Mouse (Mus musculus): Measurements from ENCODE around the gene Ccdc169. TPM values are rescaled to one million over a fixed set of nuclear protein-coding genes. Genes with fewer than 3 reads are reported as not detected.

The Ccdc169 gene
- 0.54 TPM in 1 of 2 replicates, not detected in the other for total RNA-seq (2014; rRNA removed)
- polyA plus RNA-seq (2015; fragmentation: Nextera tagmentation; extraction: Ambion mirVana): 0.06 TPM in 1 of 2 replicates, not detected in the other

DNA sequence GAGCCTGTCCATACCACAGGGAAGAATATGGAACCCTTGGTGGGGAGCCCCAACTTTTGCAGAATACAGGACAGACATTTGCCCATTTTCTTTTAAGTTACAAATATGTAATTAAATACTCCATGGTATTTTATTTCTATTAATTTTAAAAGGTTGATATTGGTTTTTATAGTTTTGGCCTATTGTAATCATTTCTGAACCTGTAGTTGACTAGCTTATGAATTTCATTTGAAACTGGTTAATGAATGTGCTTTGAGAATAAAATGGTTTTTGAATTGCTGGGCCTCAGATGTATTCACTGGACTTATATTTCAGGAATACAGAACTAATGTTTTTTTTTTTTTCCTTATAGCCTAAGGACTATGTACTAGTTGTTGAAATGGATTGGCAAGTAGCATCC is at the start of gene Ccdc169:
Gene Ccdc169 (plus strand): TSS at position 301 of the 400 bp plus-strand sequence.
- peaks cover 17% of the 10 kb centered on the region; the same call in 1 of the 2 replicates for H3K36me3 ChIP-seq (ENCODE audit: insufficient read depth, low read length)
- H3K27me3 ChIP-seq (ENCODE audit: insufficient read depth, low read length): no peaks in the 10 kb centered on the region
- no peaks in the 10 kb centered on the region for H3K9me3 ChIP-seq (ENCODE audit: low read length)
- DNase-seq (ENCODE audit: low spot score) (no peak), ATAC-seq (no peak)
- H3K4me2 ChIP-seq (ENCODE audit: low read depth, low read length): no peak within 1 kb of the TSS
- H3K4me1 ChIP-seq (ENCODE audit: insufficient read depth, low read length): no peaks in the 10 kb centered on the region
- H3K9ac ChIP-seq (replicated peaks; ENCODE audit: low read length): no peak within 1 kb of the TSS
- H3K27ac ChIP-seq: no peak within 1 kb of the TSS
- H3K4me3 ChIP-seq (ENCODE audit: low read length): no peak within 1 kb of the TSS
- TF ChIP-seq CTCF (IDR thresholded peaks at IDR 0.05; ENCODE audit: low read depth): no peak

DNA sequence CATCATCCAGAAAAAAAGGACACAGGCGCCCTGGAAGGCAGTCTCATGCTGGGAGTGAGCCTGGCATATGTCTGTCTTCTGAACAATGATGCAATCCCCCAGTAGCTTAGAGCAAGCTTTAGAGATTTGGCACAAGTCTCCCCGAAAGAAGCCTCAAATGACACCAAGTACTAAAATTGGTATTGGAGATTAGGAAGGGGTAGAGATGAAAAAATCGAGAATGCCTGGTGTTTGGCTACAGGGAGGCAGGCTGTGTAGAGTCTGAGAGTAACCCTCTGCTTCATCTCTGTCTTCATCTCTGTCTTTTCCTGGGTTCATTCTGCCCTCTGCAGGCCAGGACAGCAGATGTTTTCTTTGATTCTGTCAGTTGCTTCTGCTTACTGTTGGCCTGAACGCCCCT is 49.8 kb upstream of the Ccdc169 start:
- ATAC-seq (no peak; the same call in 1 of the 2 replicates), DNase-seq (ENCODE audit: low spot score) (peak; percentile 53)
- Histone ChIP-seq H3K27ac (no peak overlapping the region), H3K9ac (replicated peaks; ENCODE audit: low read length) (no peak overlapping the region), H3K4me3 (ENCODE audit: low read length) (no peak overlapping the region), H3K4me2 (ENCODE audit: low read depth, low read length) (no peak overlapping the region), H3K27me3 (ENCODE audit: insufficient read depth, low read length) (no peaks in the 10 kb centered on the region), H3K36me3 (ENCODE audit: insufficient read depth, low read length) (no peaks in the 10 kb centered on the region), H3K9me3 (ENCODE audit: low read length) (no peaks in the 10 kb centered on the region), H3K4me1 (ENCODE audit: insufficient read depth, low read length) (peaks cover 5% of the 10 kb centered on the region; the same call in 1 of the 2 replicates)
- TF ChIP-seq CTCF (IDR thresholded peaks at IDR 0.05; ENCODE audit: low read depth): peak; percentile 61
- 56% methylated on average over 4 of the region's 4 CpGs for WGBS

DNA sequence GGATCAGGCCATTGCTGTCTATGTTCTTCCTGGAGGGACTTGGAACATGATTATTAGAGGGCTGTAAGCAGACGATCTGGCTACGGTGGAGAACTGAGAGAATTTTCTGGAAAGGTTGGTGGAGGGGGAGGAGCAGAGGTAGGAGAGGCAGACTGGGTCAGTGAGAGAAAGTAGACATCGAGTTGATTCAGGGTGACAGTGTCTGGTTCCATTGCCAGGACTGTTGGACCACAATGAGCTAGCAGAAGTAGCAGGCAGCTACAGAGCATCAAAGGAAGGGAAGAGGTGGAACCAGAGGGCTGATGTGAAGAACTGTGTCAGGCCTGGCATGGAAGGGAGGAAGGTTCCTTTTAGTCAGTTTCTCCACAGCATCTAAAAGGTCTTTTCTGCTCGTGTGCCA is 48.8 kb upstream of the Ccdc169 start:
- no peak overlapping the region for H3K9ac ChIP-seq (replicated peaks; ENCODE audit: low read length)
- peaks cover 5% of the 10 kb centered on the region; the same call in 1 of the 2 replicates for H3K4me1 ChIP-seq (ENCODE audit: insufficient read depth, low read length)
- H3K27me3 ChIP-seq (ENCODE audit: insufficient read depth, low read length): no peaks in the 10 kb centered on the region
- 67% methylated on average over 4 of the region's 4 CpGs for WGBS
- no peak for ATAC-seq
- DNase-seq (ENCODE audit: low spot score): no peak
- no peak overlapping the region for H3K4me2 ChIP-seq (ENCODE audit: low read depth, low read length)
- no peaks in the 10 kb centered on the region for H3K36me3 ChIP-seq (ENCODE audit: insufficient read depth, low read length)
- no peak overlapping the region for H3K4me3 ChIP-seq (ENCODE audit: low read length)
- H3K9me3 ChIP-seq (ENCODE audit: low read length): no peaks in the 10 kb centered on the region
- H3K27ac ChIP-seq: no peak overlapping the region
- TF ChIP-seq CTCF (IDR thresholded peaks at IDR 0.05; ENCODE audit: low read depth): no peak

DNA sequence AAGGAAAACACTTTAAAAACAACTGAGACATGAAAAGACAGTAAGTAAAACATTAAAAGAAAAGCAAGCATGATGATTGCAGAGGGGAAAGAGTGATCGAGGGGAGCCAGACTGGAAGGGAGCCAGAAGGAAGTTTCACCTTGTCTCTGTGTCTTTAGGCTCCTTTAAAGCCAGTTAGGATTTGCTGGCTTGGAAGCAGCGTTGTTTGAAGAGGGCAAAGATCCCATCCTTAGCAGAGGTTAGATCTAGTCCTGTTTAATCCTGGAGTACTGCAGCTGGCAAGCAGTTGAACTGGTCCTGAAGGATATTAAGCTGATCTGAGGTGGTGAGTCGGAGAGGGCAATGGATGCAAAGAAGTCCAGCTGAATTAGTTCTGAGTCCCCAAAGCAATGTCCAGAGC is 48.3 kb upstream of the Ccdc169 start:
- 77% methylated on average over 3 of the region's 3 CpGs for WGBS
- ATAC-seq (no peak), DNase-seq (ENCODE audit: low spot score) (no peak)

DNA sequence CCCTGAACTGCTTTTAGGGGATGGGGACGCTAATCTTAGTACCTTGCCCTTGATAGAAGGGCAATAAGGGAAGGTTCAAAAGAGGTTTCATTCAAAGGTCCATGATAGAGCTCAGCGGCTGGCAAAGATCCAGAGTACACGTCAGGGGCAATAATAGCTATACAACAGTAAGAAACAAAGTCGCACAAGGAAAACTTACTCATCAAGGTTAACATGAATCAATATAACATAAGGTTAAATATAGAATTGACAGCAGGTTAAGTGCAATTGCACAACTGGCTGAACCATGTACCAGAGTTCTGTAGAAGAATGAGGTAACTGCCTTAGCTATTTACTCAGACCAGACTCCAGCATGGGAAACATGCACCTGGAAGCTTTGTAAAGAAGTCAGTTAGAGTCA is 47.8 kb upstream of the Ccdc169 start:
- Histone ChIP-seq H3K4me1 (ENCODE audit: insufficient read depth, low read length) (peaks cover 5% of the 10 kb centered on the region; the same call in 1 of the 2 replicates), H3K9ac (replicated peaks; ENCODE audit: low read length) (no peak overlapping the region), H3K9me3 (ENCODE audit: low read length) (no peaks in the 10 kb centered on the region), H3K4me2 (ENCODE audit: low read depth, low read length) (no peak overlapping the region), H3K27me3 (ENCODE audit: insufficient read depth, low read length) (no peaks in the 10 kb centered on the region), H3K27ac (no peak overlapping the region), H3K36me3 (ENCODE audit: insufficient read depth, low read length) (no peaks in the 10 kb centered on the region), H3K4me3 (ENCODE audit: low read length) (no peak overlapping the region)
- 81% methylated on average over 4 of the region's 4 CpGs for WGBS
- DNase-seq (ENCODE audit: low spot score) (no peak), ATAC-seq (no peak)
- no peak for TF ChIP-seq CTCF (IDR thresholded peaks at IDR 0.05; ENCODE audit: low read depth)

More for the DNA sequence above, 48.3 kb upstream of the Ccdc169 start:
- peaks cover 5% of the 10 kb centered on the region; the same call in 1 of the 2 replicates for H3K4me1 ChIP-seq (ENCODE audit: insufficient read depth, low read length)
- no peak for TF ChIP-seq CTCF (IDR thresholded peaks at IDR 0.05; ENCODE audit: low read depth)
- no peak overlapping the region for H3K4me3 ChIP-seq (ENCODE audit: low read length)
- no peaks in the 10 kb centered on the region for H3K9me3 ChIP-seq (ENCODE audit: low read length)
- no peak overlapping the region for H3K9ac ChIP-seq (replicated peaks; ENCODE audit: low read length)
- no peaks in the 10 kb centered on the region for H3K27me3 ChIP-seq (ENCODE audit: insufficient read depth, low read length)
- H3K27ac ChIP-seq: no peak overlapping the region
- no peak overlapping the region for H3K4me2 ChIP-seq (ENCODE audit: low read depth, low read length)
- H3K36me3 ChIP-seq (ENCODE audit: insufficient read depth, low read length): no peaks in the 10 kb centered on the region

DNA sequence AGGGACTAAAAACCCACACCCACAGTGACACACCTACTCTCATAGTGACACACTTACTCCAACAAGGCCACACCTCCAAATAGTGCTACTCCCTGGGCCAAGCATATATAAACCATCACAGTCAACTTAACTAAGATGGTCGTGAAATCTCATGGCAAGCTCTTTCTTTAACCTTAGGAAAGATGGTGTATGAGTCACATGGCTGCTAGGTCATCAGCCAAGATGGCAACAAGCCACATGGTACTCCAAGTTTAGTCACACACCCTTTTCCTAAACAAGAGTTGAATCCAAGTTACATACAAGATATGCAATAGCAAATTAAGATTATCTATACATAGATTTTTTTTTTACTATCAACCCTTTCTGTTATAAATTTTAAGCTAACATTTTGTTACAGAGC is 44.0 kb upstream of the Ccdc169 start:
- H3K4me3 ChIP-seq (ENCODE audit: low read length): no peak overlapping the region
- ATAC-seq (no peak), DNase-seq (ENCODE audit: low spot score) (no peak)
- H3K4me2 ChIP-seq (ENCODE audit: low read depth, low read length): no peak overlapping the region
- no peak overlapping the region for H3K27ac ChIP-seq
- H3K9me3 ChIP-seq (ENCODE audit: low read length): no peaks in the 10 kb centered on the region
- H3K27me3 ChIP-seq (ENCODE audit: insufficient read depth, low read length): no peaks in the 10 kb centered on the region
- WGBS: 79% methylated on average over 1 of the region's 1 CpGs
- TF ChIP-seq CTCF (IDR thresholded peaks at IDR 0.05; ENCODE audit: low read depth): no peak
- peaks cover 6% of the 10 kb centered on the region; the same call in 1 of the 2 replicates for H3K4me1 ChIP-seq (ENCODE audit: insufficient read depth, low read length)
- no peak overlapping the region for H3K9ac ChIP-seq (replicated peaks; ENCODE audit: low read length)
- H3K36me3 ChIP-seq (ENCODE audit: insufficient read depth, low read length): no peaks in the 10 kb centered on the region

DNA sequence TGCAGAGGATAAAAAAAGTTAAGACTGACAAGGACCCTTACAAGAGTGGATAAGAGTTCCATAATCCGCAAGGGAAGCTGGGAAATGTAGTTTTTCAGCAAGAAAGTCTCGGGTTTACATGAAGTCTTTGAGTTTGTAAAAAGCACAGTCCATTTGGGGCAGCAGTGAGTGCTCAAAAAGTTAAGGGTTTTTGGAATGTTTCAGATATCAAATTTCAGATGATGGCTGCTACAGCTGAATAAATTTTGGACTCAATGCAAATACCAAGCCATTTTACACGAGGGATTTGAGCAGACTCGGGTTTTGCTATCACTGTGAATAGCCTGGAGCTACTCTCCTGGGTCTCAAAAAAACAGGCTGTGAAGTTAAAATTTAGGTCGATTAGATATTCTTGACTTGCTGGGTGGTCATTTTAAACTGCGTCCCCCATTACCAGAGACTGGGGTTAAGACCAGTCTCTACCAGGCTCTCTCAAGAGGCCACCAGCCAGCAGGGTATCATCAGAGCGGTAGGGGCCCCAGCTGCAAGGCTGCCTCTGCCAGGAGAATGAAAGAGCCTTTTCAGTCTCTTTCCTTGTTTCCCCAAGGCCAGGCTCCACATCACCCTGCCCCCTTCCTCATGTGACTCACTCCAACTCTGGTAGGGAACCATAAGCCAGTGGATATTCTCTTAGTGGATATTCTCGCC is 41.0 kb upstream of the Ccdc169 start:
- peak; percentile 14; the same call in 1 of the 2 replicates for TF ChIP-seq CTCF (IDR thresholded peaks at IDR 0.05; ENCODE audit: low read depth)
- H3K9ac ChIP-seq (replicated peaks; ENCODE audit: low read length): no peak overlapping the region
- ATAC-seq (peak; percentile 89), DNase-seq (ENCODE audit: low spot score) (peak; percentile 63)
- no peak overlapping the region for H3K4me3 ChIP-seq (ENCODE audit: low read length)
- no peaks in the 10 kb centered on the region for H3K27me3 ChIP-seq (ENCODE audit: insufficient read depth, low read length)
- H3K4me2 ChIP-seq (ENCODE audit: low read depth, low read length): no peak overlapping the region
- peaks cover 6% of the 10 kb centered on the region; the same call in 1 of the 2 replicates for H3K4me1 ChIP-seq (ENCODE audit: insufficient read depth, low read length)
- H3K9me3 ChIP-seq (ENCODE audit: low read length): no peaks in the 10 kb centered on the region
- peak overlapping the region; percentile 68; the same call in 1 of the 2 replicates for H3K27ac ChIP-seq
- H3K36me3 ChIP-seq (ENCODE audit: insufficient read depth, low read length): no peaks in the 10 kb centered on the region
- WGBS: 22% methylated on average over 8 of the region's 8 CpGs

All from hindbrain, postnatal 0 days (tissue).